Comparison of ENCODE assay signal across 15 mouse cellular contexts in genomic region chrX:85855938-85856337, GRCm38 (mm10). TPM values are rescaled to one million over a fixed set of nuclear protein-coding genes. Genes with fewer than 3 reads are reported as not detected.
"Had no signal": no experiment of that assay in that cellular context is flagged by ENCODE, and none has a peak within 500 bp of the region (broad histone marks: within the 10 kb centered on the region; RNA-seq: fewer than 3 reads in every experiment).

No protein-coding gene starts in this region.

- DNase-seq: left cerebral cortex, postnatal 4 days; lung, embryonic 14.5 days; lung, postnatal 10 days; lung, postnatal 4 days; right cerebral cortex, postnatal 4 days; spleen, adult 18-20 months; thymus, adult 18-20 months; thymus, postnatal 14 days had no signal

- H3K4me2 ChIP-seq: limb, embryonic 13.5 days; liver, embryonic 11.5 days; liver, embryonic 15.5 days; lung, embryonic 14.5 days; midbrain, embryonic 15.5 days; neural tube, embryonic 12.5 days had no signal

- ATAC-seq: inflammation-experienced regulatory T-cells, adult 6 months; midbrain, embryonic 15.5 days had no signal

- H3K9ac ChIP-seq: limb, embryonic 13.5 days; liver, embryonic 15.5 days; lung, embryonic 14.5 days; midbrain, embryonic 15.5 days; neural tube, embryonic 12.5 days had no signal

- H3K4me1 ChIP-seq: limb, embryonic 13.5 days; liver, embryonic 15.5 days; midbrain, embryonic 10.5 days; midbrain, embryonic 15.5 days; neural tube, embryonic 12.5 days had no signal

- H3K27ac ChIP-seq: limb, embryonic 13.5 days; liver, embryonic 15.5 days; midbrain, embryonic 10.5 days; midbrain, embryonic 15.5 days; neural tube, embryonic 12.5 days had no signal

- H3K36me3 ChIP-seq: limb, embryonic 13.5 days; liver, embryonic 15.5 days; midbrain, embryonic 10.5 days; midbrain, embryonic 15.5 days; neural tube, embryonic 12.5 days had no signal

- H3K4me3 ChIP-seq: limb, embryonic 13.5 days; liver, embryonic 15.5 days; midbrain, embryonic 10.5 days; midbrain, embryonic 15.5 days; neural tube, embryonic 12.5 days had no signal

- H3K9me3 ChIP-seq: limb, embryonic 13.5 days; liver, embryonic 15.5 days; midbrain, embryonic 10.5 days; midbrain, embryonic 15.5 days; neural tube, embryonic 12.5 days had no signal

- H3K27me3 ChIP-seq: limb, embryonic 13.5 days; liver, embryonic 15.5 days; midbrain, embryonic 15.5 days; neural tube, embryonic 12.5 days had no signal

RNA-seq across cellular contexts. Expression of gene 5430427O19Rik, which starts 14.2 kb away (rescaled TPM):
- polyA plus RNA-seq: midbrain, embryonic 15.5 days had no signal
